Mouse (Mus musculus) liver, embryonic 14 days (tissue): ENCODE data around the gene 4930502E18Rik. TPM values are rescaled to one million over a fixed set of nuclear protein-coding genes. Genes with fewer than 3 reads are reported as not detected.

Experiments
- polyA plus RNA-seq: library from polyadenylated mRNA; depleted of rRNA; stranded (reverse); fragments of >200 nt; gene quantifications from 2 replicates; pipeline ENCODE4 v1.2.3, GENCODE M21; 2012; rRNA removed

4930502E18Rik gene
- polyA plus RNA-seq: 0.02 and 0.05 TPM in 2 replicates

DNA sequence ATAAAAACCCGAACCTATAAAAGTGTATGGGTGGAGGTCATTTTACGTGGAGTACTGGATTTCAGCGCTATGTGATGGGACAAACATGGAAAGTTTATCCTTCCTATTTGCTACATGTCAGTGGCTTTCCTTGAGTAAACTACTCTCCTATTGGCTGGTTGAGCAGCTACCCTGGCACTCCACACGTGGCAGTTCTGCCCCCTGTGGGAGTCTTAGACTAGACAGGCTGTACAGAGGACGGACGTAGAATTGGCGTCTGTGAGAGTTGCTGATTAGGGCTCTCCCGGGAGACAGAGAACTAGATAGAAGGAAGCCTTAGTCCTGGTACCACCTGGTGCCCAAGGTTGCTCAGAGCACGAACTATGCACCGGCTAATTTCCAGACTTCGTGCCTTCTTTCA, at the start of gene 4930502E18Rik:
TSS of gene 4930502E18Rik (plus strand) at position 231 of the 400 bp plus-strand sequence.

DNA sequence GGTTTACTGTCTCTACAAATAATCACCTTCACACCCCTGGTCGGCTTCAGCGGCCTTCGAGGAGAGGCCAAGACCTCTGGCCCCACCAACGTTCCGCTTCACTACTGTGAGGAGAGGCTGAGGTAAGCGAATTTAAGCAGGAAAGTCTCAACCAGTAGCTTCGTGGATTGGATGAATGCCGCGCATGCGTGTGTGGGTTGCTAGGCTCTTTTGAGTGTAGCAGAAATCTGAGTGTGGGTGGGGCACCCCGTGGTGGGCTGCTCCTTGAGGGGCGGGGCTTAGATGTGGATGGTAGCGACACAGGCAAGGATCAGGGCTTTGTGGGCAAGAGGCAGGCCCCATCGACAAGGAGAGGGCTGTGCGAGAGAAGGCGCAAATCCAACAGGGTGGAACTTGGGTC, 33.1 kb downstream of the 4930502E18Rik start, which contains the start of gene 1700013H16Rik:
TSS of gene 1700013H16Rik (minus strand) at position 96 of the 400 bp plus-strand sequence.

DNA sequence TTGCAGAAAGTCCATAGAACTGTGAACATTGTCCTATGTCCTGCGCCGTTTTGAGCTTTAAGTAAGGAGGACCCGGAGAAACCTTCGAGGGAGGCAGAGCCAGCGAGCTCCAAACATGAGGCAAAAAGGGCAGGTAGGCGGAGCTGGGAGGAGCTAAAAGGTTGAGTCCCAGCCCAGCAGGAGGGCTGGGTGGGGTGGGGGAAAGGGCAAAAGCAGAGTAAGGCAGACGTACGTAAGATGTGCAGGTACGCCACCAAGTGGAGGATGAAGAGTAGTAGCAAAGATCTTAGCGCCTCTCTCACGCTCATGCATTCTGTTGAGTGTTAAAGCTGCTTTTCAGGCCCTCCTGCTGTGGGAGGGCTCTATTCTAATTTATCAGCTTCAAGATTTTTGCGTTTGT, 51.6 kb downstream of the 4930502E18Rik start, which contains the start of gene Zfp36l3:
TSS of gene Zfp36l3 (minus strand) at position 119 of the 400 bp plus-strand sequence.

Other genes starting within 250 kb of the 4930502E18Rik start
- 1.2 and 1.8 TPM in 2 replicates for gene Rtl8c, start 116.8 kb upstream of the 4930502E18Rik start, polyA plus RNA-seq
- gene Gm14597, start 115.8 kb upstream of the 4930502E18Rik start, polyA plus RNA-seq: not detected in 2 replicates
- 4.3 and 4.9 TPM in 2 replicates for gene Rtl8a, start 81.1 kb upstream of the 4930502E18Rik start, polyA plus RNA-seq
- gene Rtl8b, start 54.4 kb upstream of the 4930502E18Rik start, polyA plus RNA-seq: 5.9 and 6.5 TPM in 2 replicates
- gene 1700013H16Rik, start 33.0 kb downstream of the 4930502E18Rik start, polyA plus RNA-seq: 0.02 TPM in 1 of 2 replicates, not detected in the other
- 0.02 TPM in 2 replicates for gene Zfp36l3, start 51.6 kb downstream of the 4930502E18Rik start, polyA plus RNA-seq
- 1.3 and 1.7 TPM in 2 replicates for gene Xlr, start 72.9 kb downstream of the 4930502E18Rik start, polyA plus RNA-seq